Mouse (Mus musculus) testis, adult 2 months (tissue): ENCODE data around the gene Trappc10.

Source experiments
- CTCF ChIP-seq: fragments of 200-500 bp; IDR thresholded peaks from 2 replicates; pipeline ENCODE4 v1.5.1; 2012; ENCODE audit warnings: low read depth, mild to moderate bottlenecking, inconsistent platforms, low read length, moderate library complexity; ENCODE audit not compliant: control insufficient read depth, insufficient read depth, insufficient replicate concordance
- POLR2A ChIP-seq: fragments of 200-500 bp; IDR thresholded peaks from 2 replicates; pipeline ENCODE4 v1.6.1; 2012; ENCODE audit warnings: low read depth, mild to moderate bottlenecking, inconsistent platforms, low read length, moderate library complexity; ENCODE audit not compliant: control insufficient read depth

- no peak for TF ChIP-seq CTCF
- TF ChIP-seq POLR2A = no peak
These were observed 27.9 kb downstream of the Trappc10 start for GRCm38 (mm10) chr10:78216376-78217083.
